Comparison of ENCODE assay signal across 8 mouse cellular contexts in the genomic region with DNA sequence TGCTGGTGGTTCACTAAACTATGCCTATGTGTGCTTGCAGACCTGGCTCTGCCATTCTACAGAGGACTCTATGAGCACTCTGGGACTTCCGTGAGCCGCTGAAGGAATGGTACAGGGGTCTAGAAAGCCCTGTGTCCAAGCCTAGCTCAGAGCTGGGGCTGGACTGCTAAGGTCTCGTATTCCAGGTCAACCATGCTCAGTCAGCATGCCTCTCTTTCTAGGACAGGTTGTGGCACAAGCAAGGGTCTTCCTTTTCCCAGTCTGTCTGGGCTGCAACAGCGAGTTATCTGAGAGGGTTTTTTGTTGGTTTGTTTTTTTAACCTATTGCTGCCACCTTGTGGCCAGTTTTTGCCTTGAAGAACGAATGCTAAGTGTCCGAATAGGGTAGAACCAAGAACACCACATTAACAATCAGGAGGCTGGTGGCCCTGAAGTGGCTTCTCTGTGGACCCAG. TPM values are rescaled to one million over a fixed set of nuclear protein-coding genes. Genes with fewer than 3 reads are reported as not detected.
DNase-seq lines count a peak whose midpoint lies in the region; ATAC-seq lines count a peak whose summit lies in the region.

No protein-coding gene starts in this region.

- DNase-seq in WW6 (ENCODE audit: low read depth, low spot score): peak; percentile 73
- peak; percentile 86 to 95 for DNase-seq in cerebellum, postnatal 36 days
- DNase-seq in gastrocnemius, adult 18-20 months (ENCODE audit: low spot score): peak; percentile 84
- DNase-seq in layer of hippocampus, postnatal 25 days (ENCODE audit: extremely low spot score in 1 of 2, low spot score in 1 of 2): peak; percentile 81 to 97
- peak; percentile 90 for DNase-seq in lung, postnatal 10 days
- peak; percentile 92 for DNase-seq in retina, postnatal 1 day
- DNase-seq in urinary bladder, adult 2 months (ENCODE audit: low spot score): peak; percentile 47

- peak overlapping the region; percentile 38; the same call in 1 of the 2 replicates for H3K9ac ChIP-seq in hindbrain, embryonic 15.5 days

- H3K27ac ChIP-seq in hindbrain, embryonic 15.5 days (replicated peaks): peak overlapping the region; percentile 81

- peaks cover 8% of the 10 kb centered on the region for H3K4me1 ChIP-seq in hindbrain, embryonic 15.5 days (replicated peaks)

- peak; percentile 89 for ATAC-seq in hindbrain, embryonic 15.5 days (ENCODE audit: low FRiP score, low read depth)

- peak overlapping the region; percentile 26 for H3K4me3 ChIP-seq in hindbrain, embryonic 15.5 days

- H3K4me2 ChIP-seq in hindbrain, embryonic 15.5 days: peak overlapping the region; percentile 51

- WGBS in hindbrain, embryonic 15.5 days: 26% methylated on average over 6 of the region's 6 CpGs

- H3K9me3 ChIP-seq in hindbrain, embryonic 15.5 days: no peaks in the 10 kb centered on the region

- no peaks in the 10 kb centered on the region for H3K36me3 ChIP-seq in hindbrain, embryonic 15.5 days

- no peaks in the 10 kb centered on the region for H3K27me3 ChIP-seq in hindbrain, embryonic 15.5 days

RNA-seq across cellular contexts. Expression of gene Ccl17, which starts 2.4 kb away (rescaled TPM):
- total RNA-seq in gastrocnemius, adult 18-20 months (2021): not detected
- polyA plus RNA-seq in hindbrain, embryonic 15.5 days (2015; fragmentation: Nextera tagmentation; extraction: Ambion mirVana): 0.46 and 0.87 TPM in 2 replicates
- total RNA-seq in layer of hippocampus, postnatal 25 days (2021): 1 to 10 TPM; 3.3 to 5.2 TPM
- 2.3 and 4.0 TPM in 2 replicates for polyA plus RNA-seq in urinary bladder, adult 2 months (2012; rRNA removed)

RNA-seq across cellular contexts. Expression of gene Coq9, which starts 25.4 kb away (rescaled TPM):
- 100 to 1,000 TPM; 392 to 399 TPM for total RNA-seq in gastrocnemius, adult 18-20 months (2021)
- 57.6 and 59.6 TPM in 2 replicates for polyA plus RNA-seq in hindbrain, embryonic 15.5 days (2015; fragmentation: Nextera tagmentation; extraction: Ambion mirVana)
- total RNA-seq in layer of hippocampus, postnatal 25 days (2021): 10 to 100 TPM; 81.5 to 96.6 TPM
- 62.3 and 72.1 TPM in 2 replicates for polyA plus RNA-seq in urinary bladder, adult 2 months (2012; rRNA removed)

RNA-seq across cellular contexts. Expression of gene Ciapin1, which starts 25.5 kb away (rescaled TPM):
- total RNA-seq in gastrocnemius, adult 18-20 months (2021): 10 to 100 TPM; 30.8 to 38.8 TPM
- polyA plus RNA-seq in hindbrain, embryonic 15.5 days (2015; fragmentation: Nextera tagmentation; extraction: Ambion mirVana): 194 and 197 TPM in 2 replicates
- total RNA-seq in layer of hippocampus, postnatal 25 days (2021): 10 to 100 TPM; 70.8 to 71.9 TPM
- 22.0 and 27.7 TPM in 2 replicates for polyA plus RNA-seq in urinary bladder, adult 2 months (2012; rRNA removed)

RNA-seq across cellular contexts. Expression of gene Cx3cl1, which starts 40.9 kb away (rescaled TPM):
- 1 to 10 TPM in 1 of 2 experiments, under 1 TPM in 1; 0.71 to 1.5 TPM for total RNA-seq in gastrocnemius, adult 18-20 months (2021)
- 38.3 and 46.3 TPM in 2 replicates for polyA plus RNA-seq in hindbrain, embryonic 15.5 days (2015; fragmentation: Nextera tagmentation; extraction: Ambion mirVana)
- total RNA-seq in layer of hippocampus, postnatal 25 days (2021): 100 to 1,000 TPM; 490 to 500 TPM
- polyA plus RNA-seq in urinary bladder, adult 2 months (2012; rRNA removed): 20.6 and 27.3 TPM in 2 replicates

RNA-seq across cellular contexts. Expression of gene Polr2c, which starts 44.6 kb away (rescaled TPM):
- total RNA-seq in gastrocnemius, adult 18-20 months (2021): 10 to 100 TPM; 48.9 to 56.7 TPM
- polyA plus RNA-seq in hindbrain, embryonic 15.5 days (2015; fragmentation: Nextera tagmentation; extraction: Ambion mirVana): 111 TPM in 2 replicates
- 10 to 100 TPM; 65.6 to 67.4 TPM for total RNA-seq in layer of hippocampus, postnatal 25 days (2021)
- polyA plus RNA-seq in urinary bladder, adult 2 months (2012; rRNA removed): 89.5 and 99.2 TPM in 2 replicates

Comparison
In these comparisons a context has a peak if more than half of its experiments do, and no peak if none do; other contexts are left out.
1. Peak in every context shown above with its lines: DNase-seq, ATAC-seq, H3K4me3 ChIP-seq and H3K27ac ChIP-seq.
2. RNA of gene Ccl17, which starts 2.4 kb away (total RNA-seq): 3.3 to 5.2 TPM in layer of hippocampus, postnatal 25 days; not detected in gastrocnemius, adult 18-20 months; every median in the first group is over 4 times any median in the second.
3. RNA of gene Coq9, which starts 25.4 kb away (total RNA-seq): 392 to 399 TPM in gastrocnemius, adult 18-20 months; 81.5 to 96.6 TPM in layer of hippocampus, postnatal 25 days; every median in the first group is over 4 times any median in the second.